Mouse (Mus musculus) lung, postnatal 10 days (tissue): ENCODE measurements at regions not wholly inside any gene's neighbourhood (a gene's known extent, or its start where the extent isn't known, plus 50 kb on each side); places are given as distances from the start of the nearest gene placed in this dataset.
"Not testable (repeated sequence)": the region's sequence is repeated elsewhere in the genome, so short reads cannot be mapped to it uniquely, and the experiment has no call there.

Experiments used
- DNase-seq: peaks from one replicate; pipeline ENCODE4 v3.0.0; 2021

- not testable (repeated sequence) for DNase-seq
Measured at GRCm38 (mm10) chr13:35606857-35607561, 52.6 kb upstream of the Cdyl start.

GRCm38 (mm10) chr13:35607710-35608109, 51.9 kb upstream of the Cdyl start:
- DNase-seq, result no peak
